Mouse (Mus musculus): ENCODE measurements around the gene Tsc1. TPM values are rescaled to one million over a fixed set of nuclear protein-coding genes. Genes with fewer than 3 reads are reported as not detected.

Gene Tsc1
- total RNA-seq, 2 experiments from 2014 or later, result 17.6 to 19.6 TPM

DNA sequence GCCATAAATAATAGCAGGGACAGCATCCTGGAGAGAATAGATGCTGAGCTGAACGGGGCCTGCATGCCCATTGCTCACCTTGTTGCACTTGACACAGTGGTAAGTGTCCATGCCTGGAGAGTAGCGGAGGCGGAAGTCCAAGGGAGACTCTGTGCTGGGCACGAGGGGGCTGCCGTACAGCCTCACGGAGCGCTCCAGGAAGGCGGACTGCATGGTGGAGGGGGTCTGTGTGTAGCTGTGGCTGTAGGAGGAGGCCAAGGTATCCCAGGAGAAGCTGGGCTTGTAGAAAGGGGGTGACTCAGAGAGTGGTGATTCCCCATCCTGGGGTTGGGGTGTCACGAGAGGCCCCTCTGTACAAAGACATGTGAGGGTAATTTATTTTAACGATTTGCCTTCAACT is 27.4 kb upstream of the Tsc1 start:
- DNase-seq, result no peak

DNA sequence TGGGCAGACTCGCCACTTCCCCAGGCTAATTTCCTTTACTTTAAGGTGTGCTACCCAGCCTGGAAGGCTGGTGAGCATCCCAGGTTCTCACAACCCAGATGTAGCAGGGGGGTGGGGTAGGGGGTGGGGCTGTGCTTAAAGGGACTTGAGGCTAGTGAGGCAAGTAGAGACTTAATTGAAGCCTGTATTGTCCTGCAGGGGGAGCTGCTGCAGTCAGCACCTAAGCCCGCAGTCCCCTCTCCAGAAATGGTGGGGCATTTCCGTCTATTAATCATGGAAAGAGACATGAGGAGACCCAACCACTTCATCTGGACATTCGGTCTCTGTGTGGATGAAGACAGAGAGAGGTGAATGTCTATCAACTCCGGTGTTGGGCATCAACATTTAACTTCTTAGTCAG is 24.7 kb upstream of the Tsc1 start:
- DNase-seq, result peak in 1 of 2 experiments; percentile 13

DNA sequence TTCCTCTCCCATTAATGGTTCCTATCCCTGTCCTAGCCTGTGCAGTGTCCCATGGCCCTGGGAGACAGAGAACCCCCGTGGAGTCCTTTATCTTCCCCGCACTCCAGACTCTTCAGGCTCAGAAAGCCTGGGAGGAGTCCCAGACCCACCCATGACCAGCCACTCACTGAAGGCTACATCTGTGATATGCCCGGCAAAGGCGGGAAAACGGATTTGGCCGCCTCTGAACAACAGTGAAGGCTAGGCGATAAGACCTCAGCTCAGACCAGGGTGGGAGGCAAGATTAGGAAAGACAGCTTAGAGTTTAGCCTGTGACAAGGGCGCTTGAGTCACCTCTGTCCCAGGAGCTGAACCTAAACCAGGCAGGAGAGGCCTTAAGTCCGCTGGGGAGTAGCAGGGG is 24.2 kb upstream of the Tsc1 start:
- no peak for DNase-seq

DNA sequence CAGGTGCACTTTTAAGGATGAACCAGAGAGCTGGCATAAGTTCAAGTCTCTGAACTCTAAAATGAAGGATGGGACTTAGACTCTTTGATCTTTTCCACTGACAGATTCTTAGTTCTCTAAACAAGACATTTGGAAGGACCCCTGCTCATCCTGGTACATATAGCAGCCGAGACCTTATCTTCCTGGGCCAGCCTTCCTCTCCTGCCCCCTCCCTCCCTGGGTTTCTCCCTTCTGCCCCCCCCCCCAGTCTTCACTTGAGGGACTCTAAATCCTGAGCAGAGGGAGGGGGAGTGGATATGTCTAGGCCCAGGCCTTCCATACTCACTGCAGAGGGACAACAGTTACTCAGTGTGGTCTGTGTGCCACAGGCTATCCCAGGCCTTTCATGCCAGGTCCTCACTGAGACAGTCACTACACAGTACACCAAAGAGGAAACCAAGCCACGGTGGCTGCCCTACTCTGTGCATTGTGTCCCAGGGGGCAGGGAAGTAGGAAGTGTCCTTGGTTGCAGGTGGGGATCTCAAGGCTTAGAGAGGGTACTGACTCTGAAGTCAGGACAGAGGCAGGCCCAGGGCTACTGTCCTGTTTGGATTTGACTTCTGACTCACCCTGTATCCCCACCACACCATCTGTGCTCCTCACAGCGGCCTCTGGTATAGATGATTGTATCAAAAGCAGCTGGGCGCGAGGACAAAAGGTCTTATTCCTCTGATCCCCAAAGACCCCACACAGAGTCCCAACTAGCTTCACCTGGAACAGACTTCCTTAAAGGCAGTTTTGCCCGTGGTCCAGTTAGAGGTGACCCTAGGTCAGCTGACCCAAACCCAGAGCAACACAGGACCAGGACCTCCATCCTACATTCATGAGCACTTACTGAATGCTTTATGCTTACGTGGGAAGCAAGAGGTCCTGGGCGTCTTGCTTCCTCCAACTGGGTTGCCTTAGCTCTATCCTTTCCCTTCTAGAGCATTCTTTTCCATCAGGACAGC is 23.2 kb upstream of the Tsc1 start:
- DNase-seq, result no peak

DNA sequence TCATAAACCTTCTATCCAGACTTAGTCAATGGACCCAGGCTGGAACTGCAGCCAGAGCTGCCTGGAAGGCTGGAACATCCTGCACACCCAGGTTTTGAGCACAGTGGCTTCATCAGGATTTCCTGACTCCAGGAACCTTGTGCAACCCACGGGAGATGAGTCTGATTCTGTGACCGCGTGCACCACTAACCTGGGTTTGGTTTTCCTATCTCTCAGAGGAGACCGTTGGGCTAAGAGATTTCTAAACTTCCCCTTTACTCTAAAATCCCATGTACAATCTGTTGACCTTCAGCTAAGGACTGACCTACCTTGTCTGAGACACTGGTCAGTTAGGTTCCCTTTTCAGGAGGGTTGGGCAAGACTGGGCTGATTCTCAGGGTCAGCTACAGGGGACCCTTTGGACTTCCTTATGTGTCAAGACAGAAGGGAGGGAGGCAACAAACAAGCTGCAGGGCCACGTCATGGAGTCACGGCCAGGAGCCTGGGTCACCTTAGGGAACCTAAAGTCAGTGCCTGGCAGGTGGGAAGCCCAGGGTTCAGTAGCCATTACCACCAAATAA is 22.2 kb upstream of the Tsc1 start:
- no peak for DNase-seq

DNA sequence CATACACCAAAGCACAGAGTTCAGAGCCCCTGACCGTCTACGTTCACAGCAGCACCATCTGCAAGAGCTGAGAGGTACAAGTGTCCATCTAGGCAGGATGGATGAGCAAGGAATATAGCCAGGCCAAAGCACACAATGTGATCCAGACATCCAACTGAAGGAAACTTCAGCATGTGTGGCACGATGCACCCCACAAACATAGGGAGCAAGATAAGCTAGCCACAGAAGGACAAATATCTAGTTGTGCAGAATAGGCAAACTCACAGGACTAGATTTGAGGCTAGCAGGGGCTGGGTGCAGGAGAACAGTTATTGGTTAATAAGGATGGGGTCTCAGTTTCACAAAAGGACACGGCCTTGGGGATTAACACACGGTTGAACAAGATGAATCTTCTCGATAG is 21.7 kb upstream of the Tsc1 start:
- DNase-seq, result no peak

DNA sequence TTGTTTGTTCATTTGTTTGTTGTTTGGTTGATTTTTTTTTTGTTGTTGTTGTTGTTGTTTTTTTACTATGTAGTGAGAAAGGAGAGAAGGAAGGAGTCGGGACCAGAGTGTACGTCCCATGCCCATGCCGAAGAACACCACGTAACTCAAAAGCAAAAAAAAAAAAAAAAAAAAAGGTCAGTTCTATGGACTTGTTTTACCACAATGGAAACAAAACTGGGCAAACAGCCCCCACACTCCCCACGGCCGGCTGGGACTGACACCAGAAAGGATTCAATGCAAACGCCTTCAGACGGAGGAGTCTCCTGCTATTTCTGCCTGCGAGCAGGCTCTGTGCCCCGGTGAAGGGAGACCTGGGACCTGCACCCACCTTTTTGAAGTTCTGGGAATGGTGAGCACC is 20.5 kb upstream of the Tsc1 start:
- DNase-seq, result no peak

DNA sequence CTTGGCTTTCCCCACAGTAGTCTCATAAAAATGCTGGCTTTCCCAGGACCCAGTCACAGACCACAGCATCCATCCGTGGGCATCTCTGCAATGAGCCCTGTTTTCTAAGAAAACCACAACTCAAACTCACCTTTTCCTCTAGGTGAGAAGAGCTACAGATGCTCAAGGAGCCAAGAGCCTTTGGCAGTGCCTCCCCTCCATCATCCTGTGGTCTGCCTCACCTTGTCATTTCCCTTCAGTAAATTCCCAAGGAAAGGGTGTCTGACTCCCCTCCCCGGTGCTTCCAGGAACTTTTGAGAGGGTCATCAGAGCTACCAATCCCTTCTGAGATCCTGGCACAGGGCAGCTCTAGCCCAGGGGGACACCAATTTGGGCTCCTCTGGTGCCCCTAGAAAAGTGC is 19.9 kb upstream of the Tsc1 start:
- DNase-seq, result no peak

DNA sequence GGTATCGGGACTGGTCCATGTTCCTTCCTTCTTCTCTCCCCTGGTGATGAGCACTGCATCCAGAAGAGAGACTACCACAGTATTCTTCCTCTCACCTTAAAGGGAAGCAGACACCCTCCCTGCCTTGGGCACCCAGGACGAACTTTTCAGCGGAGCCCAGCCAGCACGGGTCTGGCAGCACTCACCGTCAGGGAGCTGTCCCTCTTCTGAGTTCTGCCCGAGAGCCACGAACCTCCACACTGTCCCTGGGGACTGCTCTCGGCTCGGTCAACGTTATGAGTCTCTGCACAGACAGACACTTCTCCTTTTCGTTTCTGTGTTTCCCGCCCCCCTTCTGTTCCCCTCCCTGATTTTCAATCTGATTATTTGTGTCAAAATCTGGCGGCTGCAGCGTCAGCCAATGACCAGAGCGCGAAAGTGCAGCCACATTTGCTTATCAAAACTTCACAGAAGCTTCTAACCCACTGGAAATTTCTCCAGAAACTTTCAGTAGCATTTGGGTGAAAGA is 19.3 kb upstream of the Tsc1 start, which contains the start of gene Gfi1b:
TSS of gene Gfi1b (minus strand) at position 319 of the 508 bp plus-strand sequence.
- DNase-seq, result peak in 1 of 2 experiments; percentile 15

DNA sequence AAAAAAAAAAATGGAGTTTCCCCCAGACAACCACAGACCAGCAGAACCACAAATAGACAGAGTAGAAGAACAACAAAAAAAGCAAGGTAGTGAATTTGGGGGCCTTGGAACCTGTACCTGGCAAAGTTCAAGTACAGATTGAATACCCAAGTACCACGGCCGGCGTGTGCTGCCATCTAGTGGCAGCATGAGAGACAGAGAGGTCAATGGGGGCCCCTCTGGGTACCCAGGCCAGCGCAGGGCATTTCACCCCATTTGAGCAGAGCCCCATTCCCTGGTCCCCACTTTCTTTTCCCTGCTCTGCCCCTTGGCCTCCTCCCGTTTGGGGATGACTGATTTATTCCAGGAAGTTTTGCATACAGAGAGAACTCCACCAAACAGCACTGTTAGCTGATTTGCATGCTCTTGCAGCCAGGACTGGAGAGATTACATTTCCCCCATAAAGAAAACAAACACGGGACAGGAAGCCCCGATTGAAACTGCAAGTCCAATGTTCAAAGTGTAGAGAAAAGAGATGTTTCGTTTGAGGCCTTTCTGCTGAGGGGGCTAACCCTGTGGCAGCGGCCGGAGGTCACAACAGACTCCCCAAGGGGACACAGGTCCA is 18.4 kb upstream of the Tsc1 start:
- DNase-seq, result peak; percentile 23 to 55

DNA sequence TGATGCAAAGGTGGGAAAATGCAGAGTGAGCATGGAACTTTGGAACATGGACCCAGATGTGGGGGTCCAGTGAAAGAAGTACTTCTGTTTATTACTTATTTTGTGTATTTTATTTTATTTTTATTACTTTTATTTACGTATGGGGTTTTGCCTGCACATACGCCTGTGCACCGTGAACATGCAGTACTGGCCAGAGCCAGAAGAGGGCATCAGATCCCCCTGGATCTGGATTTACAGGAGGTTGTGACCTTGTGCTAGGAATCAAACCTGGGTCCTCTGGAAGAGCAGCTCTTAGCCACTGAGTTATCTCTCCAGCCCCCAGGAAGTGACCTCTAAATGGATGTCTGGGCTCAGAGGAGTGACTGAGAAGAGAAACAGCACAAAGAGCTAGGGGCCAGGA is 16.2 kb upstream of the Tsc1 start:
- no peak for DNase-seq

DNA sequence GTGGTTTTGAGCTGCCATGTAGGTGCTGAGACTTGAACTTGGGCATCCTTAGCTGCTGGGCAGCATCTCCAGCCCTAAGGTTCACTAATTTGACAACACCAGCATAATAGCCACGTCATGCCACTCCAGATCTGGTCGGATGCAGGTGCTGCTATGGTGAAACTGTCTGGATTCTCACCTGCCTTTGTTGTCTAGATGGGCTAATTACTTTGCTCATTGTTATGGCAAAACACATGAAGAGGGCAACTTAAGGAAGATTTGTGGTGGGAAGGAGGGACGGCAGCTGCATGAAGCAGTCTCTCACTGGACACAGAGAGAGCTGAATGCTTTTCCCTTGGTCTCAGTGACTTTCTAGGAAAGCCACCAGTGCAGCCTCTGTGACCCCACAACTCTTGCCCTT is 15.0 kb upstream of the Tsc1 start:
- DNase-seq, result no peak

DNA sequence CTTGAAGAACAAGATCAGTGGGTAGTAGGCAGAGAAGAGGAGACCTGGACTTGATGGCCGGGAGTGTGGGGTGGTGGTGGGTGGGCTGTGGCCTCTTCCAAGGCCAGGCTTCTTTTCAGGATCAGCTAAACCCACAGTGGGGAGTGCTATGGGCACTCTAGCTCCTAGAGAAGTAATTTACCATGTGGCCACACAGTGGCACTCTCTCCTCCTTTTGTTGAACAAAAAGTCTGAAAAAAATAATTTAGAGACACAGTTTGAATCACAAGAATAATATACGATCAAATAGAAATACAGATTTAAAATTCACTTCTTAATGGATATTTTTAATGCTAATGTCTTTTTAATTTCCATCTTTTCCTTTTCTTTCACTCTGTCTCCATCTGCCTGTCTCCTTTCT is 13.0 kb upstream of the Tsc1 start:
- DNase-seq, result no peak

DNA sequence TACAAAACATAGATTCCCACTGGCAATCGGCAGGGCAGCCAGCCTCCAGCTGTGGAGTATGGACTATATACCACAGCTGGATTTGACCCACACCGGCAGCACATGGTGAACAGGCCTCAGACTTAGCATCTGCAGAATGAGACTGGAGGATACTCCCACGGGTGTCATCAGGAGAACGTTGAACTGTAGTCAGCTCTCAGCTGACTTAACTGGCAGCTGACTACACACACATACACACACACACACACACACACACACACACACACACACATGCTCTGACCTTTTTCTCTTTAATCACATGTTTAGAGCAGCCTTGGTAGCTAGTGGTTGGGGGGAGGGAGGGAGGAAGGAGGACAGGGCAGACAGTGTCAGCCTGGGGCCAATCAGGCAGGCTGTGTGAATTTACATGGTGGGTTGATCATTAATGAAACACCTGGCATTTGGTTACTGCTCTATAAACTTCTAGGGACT is 11.1 kb upstream of the Tsc1 start:
- no peak for DNase-seq

DNA sequence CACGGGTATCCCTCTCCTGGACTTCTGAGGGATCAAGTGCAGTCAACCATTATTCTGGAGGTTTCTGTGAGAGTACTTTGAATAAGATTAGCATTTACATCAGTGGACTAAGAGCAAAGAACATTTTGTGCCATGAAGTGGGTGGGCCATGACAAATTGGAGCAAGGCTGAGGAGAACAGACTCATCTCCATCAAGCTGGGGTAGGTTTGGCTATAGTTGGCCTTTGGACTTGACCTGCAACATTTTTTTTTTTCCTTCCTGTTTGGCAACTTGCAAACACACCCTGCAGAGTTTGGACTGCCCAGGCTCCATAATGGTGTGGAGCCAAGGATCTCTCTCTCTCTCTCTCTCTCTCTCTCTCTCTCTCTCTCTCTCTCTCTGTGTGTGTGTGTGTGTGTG is 8.4 kb upstream of the Tsc1 start:
- DNase-seq, result no peak

DNA sequence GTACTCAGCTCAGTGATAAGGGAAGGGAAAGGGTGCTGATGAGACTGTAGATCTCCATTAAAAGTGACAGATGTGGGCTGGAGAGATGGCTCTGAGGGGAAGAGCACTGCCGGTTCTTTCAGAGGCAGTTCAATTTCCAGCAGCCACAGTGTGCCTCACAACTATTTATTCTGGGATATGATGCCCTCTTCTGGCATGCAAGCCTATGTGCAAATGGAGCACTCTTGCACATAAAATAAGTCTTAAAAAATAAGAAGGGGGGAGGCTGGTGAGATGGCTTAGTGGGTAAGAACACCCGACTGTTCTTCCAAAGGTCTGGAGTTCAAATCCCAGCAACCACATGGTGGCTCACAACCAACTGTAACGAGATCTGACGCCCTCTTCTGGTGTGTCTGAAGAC is 7.9 kb upstream of the Tsc1 start:
- DNase-seq, result no peak

DNA sequence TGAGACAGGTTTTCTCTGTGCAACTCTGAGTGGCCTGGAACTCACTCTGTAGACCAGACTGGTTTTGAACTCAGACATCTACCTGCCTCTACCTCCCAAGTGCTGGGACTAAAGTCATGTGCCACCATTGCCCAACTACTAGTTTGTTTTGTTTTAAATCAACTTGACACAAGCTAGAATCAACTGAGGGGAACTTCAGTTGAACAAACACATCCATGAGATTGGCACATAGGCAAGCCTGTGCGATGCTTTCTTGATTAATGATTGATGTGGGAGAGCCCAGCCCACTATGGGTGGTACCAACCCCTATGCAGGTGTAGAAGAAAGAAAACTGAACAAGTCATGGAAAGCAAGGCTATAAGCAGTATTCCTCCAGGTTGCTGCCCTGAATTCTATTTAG is 5.8 kb upstream of the Tsc1 start:
- no peak for DNase-seq

DNA sequence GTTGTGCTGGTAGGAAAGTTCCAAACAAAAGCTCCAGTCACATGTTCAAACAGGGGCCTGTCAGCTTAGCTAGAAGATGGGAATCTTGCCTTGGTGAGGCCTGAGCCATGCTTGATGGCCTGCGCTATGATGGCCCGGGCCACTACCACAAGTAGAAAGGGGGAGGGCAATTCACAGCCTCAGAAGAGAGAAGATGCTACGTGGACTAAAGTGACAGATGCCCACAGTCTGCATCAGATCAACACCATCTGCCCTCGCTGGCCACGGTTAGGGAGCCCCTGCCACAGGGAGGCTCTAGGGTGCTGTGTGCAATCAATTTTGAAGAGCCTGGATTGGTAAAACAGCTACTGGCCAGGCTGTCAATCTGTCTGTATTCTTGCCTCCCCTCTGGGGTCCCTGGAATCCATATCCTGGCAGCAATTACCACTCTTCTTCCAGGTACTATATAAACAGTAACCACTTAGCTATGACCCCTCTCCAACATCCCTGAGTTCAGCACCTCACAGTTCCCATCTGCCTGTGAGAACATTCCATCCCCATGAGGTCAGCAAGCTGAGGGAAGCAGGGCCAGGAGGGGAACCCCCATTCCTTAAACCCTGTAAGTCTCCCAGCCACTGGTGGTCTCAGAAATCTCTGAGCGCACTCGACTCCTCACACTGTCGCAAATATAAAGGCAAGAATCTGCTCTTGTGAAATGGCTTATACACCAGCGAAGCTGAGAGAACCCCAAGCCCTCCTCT is 3.8 kb upstream of the Tsc1 start:
- DNase-seq, result no peak

DNA sequence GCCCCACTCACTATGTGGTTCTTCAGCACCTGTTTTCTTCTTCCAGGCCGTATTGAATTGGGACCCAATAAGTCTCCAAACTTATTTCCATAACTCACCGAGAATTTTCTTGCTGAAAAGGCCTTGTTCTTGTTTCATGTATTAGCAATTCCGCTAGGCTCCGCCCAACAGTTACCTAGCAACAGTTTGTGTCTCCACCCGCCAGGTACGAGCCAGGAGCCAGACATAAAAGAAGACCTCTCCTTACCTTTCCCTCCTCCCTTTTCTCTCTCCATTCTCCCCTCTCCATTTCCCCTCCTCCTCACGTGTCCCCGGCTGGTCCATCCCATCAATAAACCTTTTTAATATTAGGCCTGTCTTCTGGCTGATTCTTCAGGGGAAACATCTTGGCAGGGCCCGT is 2.7 kb upstream of the Tsc1 start:
- no peak for DNase-seq

DNA sequence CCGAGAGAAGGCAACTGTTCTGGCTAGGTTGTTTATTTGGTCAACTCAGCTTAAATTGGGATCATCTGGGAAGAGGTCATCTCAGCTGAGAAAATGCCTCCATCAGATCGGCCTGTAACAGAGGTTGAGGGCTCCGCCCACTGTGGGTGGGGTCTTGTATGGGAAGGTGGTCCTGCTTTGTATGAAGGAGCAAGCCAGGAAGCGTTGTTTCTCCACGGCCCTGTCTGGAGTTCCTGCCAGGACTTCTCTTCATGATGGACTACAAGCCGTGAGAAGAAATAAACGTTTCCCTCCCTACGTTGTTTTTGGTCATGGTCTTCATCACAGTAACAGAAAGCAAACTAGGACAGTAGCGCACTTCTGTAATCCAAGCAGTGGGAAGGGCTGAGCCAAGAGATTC is 2.1 kb upstream of the Tsc1 start:
- DNase-seq, result peak; percentile 10 to 32

DNA sequence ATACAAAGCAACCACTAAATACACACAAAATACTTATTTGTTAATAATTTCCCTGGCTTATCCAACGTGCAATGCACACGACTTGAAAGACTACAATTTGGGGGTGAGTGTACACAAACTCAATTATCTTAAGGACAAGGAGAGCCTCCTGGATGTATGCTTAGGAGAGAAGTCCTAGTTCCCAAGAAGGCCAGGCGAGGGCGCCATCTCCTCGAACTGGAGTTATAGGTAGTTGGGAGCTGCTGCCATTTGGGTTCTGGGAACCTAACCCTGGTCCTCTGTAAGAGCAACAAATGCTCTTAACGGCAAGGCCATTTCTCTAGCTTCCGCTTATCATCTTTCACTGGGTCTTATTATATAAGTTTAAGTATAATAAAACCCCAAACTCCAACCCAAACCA is 1.2 kb upstream of the Tsc1 start:
- peak; percentile 14 to 41 for DNase-seq

DNA sequence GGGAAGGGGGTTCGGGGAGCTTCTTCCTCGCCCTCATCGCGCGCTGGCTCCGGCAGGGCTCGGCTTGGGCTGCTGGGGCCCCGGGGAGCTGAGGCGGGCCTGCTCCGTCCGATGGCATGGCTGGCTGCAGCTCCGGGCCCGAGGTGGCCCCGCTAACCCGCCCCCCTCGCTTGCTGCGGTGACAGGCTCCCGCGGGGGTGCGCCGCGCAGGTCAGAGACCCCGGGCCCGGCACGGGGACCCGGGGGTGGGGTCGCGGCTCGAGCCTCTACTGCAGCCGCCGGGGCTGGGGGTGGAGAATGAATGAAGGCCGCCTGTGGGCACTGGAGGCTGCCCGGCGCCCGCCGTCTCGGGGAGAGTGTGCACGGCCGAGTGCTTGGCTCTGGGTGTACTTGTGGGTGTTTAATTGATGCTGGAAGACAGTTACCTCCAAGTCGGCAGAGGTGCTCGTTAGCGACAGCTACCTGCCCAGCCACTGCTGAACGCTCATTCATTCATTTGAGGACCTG is 460 bp downstream of the Tsc1 start:
- peak in 1 of 2 experiments; percentile 20 for DNase-seq
